Mouse (Mus musculus): Measurements from ENCODE around the gene U2af1l4. TPM values are rescaled to one million over a fixed set of nuclear protein-coding genes. Genes with fewer than 3 reads are reported as not detected.

U2af1l4 gene
- polyA plus RNA-seq, 1 experiment from 2014 or later = 82.4 TPM

DNA sequence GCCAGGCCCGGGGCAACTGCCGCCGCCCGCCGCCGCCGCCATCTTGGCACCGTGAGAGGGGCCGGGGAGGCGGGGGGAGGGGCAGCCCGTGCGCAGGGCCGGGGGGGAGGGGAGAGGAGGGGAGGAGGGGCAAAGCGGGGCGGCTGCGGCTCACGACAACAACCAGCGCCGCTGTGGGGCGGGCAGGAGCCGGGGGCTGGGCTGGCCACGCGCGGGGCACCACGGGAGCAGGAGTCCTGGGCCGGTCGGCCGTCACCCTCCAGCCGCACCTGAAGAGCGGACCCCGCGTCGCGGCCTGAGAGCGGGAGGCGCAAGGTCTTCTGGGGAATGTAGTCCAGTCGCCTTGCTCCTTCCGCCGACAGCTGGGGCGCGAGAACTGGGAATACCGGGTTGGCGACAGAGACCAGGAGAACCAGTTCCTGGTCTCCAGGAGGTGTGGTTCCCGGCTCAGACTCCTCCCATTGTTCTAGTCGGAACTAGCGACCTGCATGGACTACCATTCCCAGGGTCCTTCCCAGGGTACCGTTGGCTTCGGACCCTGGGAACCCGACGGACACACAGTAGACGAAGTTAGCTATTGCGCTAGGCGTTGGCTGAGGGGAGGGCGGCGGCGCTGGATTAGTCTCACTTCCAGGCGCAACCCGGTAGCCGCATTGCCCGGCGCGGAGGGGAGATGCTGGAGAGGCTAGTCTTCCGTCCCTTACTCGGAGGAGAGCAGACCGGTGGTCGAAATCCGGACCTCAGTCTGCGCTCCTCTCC lies 25.8 kb downstream of the U2af1l4 start, which contains the start of gene Kmt2b:
Gene Kmt2b (minus strand): TSS at position 51 of the 759 bp plus-strand sequence.
- no peaks in the 10 kb centered on the region for H3K9me3 ChIP-seq (replicated peaks)
- under 1% methylated on average over 54 of the region's 68 CpGs for WGBS
- peak; percentile 96 for ATAC-seq (ENCODE audit: insufficient number of reproducible peaks, low FRiP score)

DNA sequence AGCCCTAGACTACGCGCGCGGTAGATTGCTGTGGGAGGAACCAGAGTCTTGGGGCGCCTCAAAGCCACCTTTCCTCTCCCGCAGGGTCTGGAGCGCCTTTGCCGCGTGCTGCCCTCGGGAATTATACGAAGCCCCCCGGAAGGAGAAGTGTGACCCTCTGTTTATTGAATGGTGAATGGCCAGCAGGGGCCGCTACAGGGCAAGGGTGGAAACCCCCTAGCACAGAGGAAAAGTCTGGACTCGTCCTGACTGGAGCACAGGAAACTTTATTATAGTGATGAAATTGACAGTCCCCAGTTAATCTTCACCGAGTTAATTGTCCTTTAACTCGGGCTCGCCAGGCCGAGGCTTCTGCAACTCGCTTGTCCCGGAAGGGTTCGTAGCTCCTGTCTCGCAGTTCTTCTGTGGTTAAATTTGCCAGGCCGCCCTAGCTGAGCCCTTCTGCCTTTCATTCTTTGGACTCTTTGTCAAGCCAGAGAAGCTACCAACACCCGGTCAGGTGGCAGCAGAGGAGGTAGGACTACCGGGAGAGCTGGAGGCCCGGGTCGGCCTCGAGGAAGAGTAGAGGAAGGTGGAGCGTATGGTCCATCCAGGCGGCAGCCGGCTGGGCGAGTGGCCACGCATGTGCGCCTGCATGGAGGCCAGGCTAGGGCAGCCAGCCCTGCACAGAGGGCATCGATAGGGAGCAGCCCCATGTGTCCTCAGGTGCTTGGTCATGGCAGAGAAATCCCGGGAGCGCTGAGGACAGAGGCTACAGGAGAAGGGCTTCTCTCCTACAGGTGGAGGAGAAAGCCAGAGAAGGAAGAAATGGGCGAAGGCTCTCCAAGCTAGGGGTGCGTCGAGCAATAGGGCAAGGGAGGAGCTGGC lies 26.6 kb downstream of the U2af1l4 start:
- ATAC-seq (ENCODE audit: insufficient number of reproducible peaks, low FRiP score) = peak; percentile 63
- peak overlapping the region; percentile 93 for H3K4me2 ChIP-seq
- H3K36me3 ChIP-seq = peaks cover 25% of the 10 kb centered on the region
- peak overlapping the region; percentile 92 for H3K9ac ChIP-seq
- H3K4me1 ChIP-seq (replicated peaks) = peaks cover 16% of the 10 kb centered on the region
- peak overlapping the region; percentile 89 for H3K27ac ChIP-seq (ENCODE audit: poor library complexity, severe bottlenecking)
- no peaks in the 10 kb centered on the region for H3K9me3 ChIP-seq (replicated peaks)
- WGBS = 29% methylated on average over 40 of the region's 40 CpGs
- H3K4me3 ChIP-seq = peak overlapping the region; percentile 82
- 0 out of 2 replicates have a peak, but pooled peaks cover 11% of the 10 kb centered on the region for H3K27me3 ChIP-seq (replicated peaks)

More for the DNA sequence above, 25.8 kb downstream of the U2af1l4 start, which contains the start of gene Kmt2b:
- Histone ChIP-seq H3K27me3 (replicated peaks) (0 out of 2 replicates have a peak, but pooled peaks cover 4% of the 10 kb centered on the region), H3K4me2 (peak within 1 kb of the TSS; percentile 93), H3K9ac (peak within 1 kb of the TSS; percentile 92), H3K36me3 (peaks cover 33% of the 10 kb centered on the region), H3K4me1 (replicated peaks) (peaks cover 16% of the 10 kb centered on the region), H3K27ac (ENCODE audit: poor library complexity, severe bottlenecking) (peak within 1 kb of the TSS; percentile 89), H3K4me3 (peak within 1 kb of the TSS; percentile 82)

DNA sequence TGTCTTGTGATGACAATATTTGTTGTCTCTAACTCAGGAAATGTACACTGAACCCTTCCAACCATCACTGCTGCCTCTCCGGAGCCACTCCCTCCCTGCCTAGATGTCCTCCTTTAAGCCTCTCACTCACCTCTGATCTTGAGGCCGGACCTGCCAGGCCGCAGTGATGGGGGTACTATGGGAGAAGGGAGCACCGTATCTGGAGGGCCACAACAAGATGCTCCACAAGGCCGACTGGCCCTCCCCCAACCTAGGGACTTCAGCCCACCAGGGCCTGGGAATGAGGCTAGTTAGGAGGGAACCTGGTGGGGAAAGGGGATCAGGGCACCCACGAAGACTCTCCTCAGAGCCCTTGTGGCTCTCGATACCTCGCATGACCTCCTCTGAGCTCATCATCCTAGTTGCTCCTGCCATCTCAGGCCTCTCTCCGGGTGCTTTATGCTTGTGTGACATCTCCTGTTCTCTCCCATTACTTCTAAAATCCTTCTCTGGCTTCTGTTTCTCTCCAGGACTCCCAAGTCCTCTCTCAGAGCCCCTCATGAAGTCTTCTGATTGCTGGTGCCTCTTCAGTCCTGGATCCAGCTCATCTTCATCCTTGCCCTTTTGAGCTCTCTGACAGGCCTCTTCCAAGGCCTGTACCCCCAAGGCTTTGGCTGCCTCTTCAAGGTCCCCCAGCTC lies 28.0 kb downstream of the U2af1l4 start:
- Histone ChIP-seq H3K27me3 (replicated peaks) (0 out of 2 replicates have a peak, but pooled peaks cover 17% of the 10 kb centered on the region), H3K4me2 (no peak overlapping the region), H3K4me1 (replicated peaks) (peaks cover 16% of the 10 kb centered on the region), H3K9me3 (replicated peaks) (no peaks in the 10 kb centered on the region), H3K36me3 (peaks cover 11% of the 10 kb centered on the region), H3K9ac (no peak overlapping the region), H3K27ac (ENCODE audit: poor library complexity, severe bottlenecking) (no peak overlapping the region), H3K4me3 (no peak overlapping the region)
- no peak for ATAC-seq (ENCODE audit: insufficient number of reproducible peaks, low FRiP score)
- WGBS = 78% methylated on average over 9 of the region's 9 CpGs

DNA sequence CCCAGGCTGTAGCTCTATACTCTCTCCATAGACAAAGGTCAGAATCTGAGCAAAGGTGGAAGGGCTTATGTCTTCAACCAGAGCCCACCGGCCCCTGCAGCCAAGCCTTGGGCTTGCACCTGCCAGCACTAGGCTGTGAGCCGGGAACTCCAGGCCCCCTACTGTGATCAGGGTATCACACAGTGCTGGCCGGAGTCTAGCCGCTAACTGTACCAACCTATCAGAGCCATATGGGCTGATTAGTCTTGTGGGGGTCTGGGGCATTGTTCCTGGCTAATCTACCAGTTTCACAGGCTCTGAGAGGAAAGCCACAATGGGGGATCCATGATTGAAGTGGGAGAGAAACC lies 28.5 kb downstream of the U2af1l4 start:
- Histone ChIP-seq H3K4me2 (no peak overlapping the region), H3K4me3 (no peak overlapping the region), H3K9me3 (replicated peaks) (no peaks in the 10 kb centered on the region), H3K9ac (no peak overlapping the region), H3K36me3 (peaks cover 5% of the 10 kb centered on the region), H3K27me3 (replicated peaks) (0 out of 2 replicates have a peak, but pooled peaks cover 17% of the 10 kb centered on the region), H3K4me1 (replicated peaks) (peaks cover 15% of the 10 kb centered on the region), H3K27ac (ENCODE audit: poor library complexity, severe bottlenecking) (no peak overlapping the region)
- 39% methylated on average over 4 of the region's 4 CpGs for WGBS
- no peak for ATAC-seq (ENCODE audit: insufficient number of reproducible peaks, low FRiP score)

DNA sequence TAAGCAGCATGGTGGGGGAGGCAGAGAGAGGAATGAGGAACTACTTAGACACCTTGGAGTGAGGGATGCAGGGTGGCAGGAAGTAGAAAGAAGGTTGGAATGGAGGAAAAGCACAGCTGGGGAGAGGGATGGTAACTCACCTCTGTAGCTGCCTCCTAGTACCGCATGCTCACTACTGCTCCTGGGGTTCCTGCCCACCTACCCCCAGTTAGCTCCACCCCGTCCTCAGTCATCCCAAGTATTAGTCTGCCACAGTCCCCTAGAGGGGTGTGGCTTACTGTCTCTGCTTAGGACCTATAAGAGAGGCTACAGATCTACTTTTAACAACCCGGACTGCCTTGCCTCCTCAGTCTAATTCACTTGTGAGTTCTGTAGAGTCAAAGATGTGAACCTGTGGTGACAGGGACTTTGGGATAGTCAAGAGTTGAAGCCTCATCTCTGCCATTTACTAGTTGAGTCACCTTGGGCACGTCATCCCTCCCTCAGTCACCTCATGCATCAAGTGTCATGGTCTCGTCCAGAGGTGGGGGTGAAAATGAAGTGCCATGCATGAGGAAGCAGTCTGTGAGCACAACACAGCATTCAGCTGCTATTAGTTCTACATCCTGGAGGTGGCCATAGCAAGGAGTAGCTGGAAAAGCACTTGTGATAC lies 29.8 kb downstream of the U2af1l4 start:
- no peak overlapping the region for H3K4me2 ChIP-seq
- H3K9ac ChIP-seq = no peak overlapping the region
- 0 out of 2 replicates have a peak, but pooled peaks cover 17% of the 10 kb centered on the region for H3K27me3 ChIP-seq (replicated peaks)
- peaks cover 5% of the 10 kb centered on the region; the same call in 1 of the 2 replicates for H3K4me1 ChIP-seq (replicated peaks)
- H3K9me3 ChIP-seq (replicated peaks) = no peaks in the 10 kb centered on the region
- no peak for ATAC-seq (ENCODE audit: insufficient number of reproducible peaks, low FRiP score)
- H3K36me3 ChIP-seq = no peaks in the 10 kb centered on the region
- H3K27ac ChIP-seq (ENCODE audit: poor library complexity, severe bottlenecking) = no peak overlapping the region
- 37% methylated on average over 5 of the region's 5 CpGs for WGBS
- no peak overlapping the region for H3K4me3 ChIP-seq

DNA sequence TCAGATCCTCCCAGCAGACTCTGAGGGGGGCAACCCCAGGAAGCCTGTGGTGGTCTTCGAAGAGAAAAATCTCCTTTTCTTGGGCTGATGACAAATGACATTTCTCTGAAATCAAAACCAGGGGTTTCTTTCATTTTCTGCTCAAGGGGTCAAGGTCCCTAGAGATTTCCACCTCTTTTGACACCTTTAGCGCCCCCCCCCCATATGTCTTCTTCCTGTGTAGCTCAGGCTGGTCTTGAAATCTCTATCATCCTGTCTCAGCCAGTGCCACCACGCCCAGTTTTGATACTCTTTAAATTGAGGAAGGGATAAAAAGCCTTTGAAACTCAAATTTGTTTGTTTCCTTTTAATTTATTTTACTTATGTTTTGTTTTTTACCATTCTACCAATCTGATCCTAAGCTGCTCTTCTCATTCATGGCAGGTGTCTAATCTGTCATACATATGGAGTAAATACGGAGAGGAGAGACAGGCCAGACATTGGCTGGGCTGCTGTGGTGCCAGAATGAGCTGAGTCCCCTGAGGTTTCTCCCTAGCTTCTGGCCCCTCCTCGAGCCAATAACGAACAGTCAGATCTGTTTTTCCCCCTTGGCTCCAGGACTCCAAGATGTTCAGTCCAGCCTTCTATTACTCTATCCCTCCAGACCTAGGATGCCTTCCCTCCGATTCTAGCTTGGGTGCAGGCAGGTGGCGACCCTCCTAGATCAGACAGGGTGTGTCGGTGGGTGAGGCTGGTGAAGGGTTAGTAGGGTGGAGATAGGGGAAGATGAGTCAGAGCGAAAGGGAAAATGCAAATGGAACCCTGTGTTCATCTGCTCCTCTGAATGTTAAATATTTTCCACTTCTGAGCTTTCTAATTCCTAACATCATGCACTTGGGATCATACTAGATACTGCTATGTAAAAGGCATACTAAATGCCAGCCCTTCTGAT lies 30.7 kb downstream of the U2af1l4 start:
- H3K9ac ChIP-seq = no peak overlapping the region
- H3K9me3 ChIP-seq (replicated peaks) = no peaks in the 10 kb centered on the region
- 58% methylated on average over 10 of the region's 10 CpGs for WGBS
- H3K36me3 ChIP-seq = no peaks in the 10 kb centered on the region
- H3K4me3 ChIP-seq = no peak overlapping the region
- H3K27me3 ChIP-seq (replicated peaks) = 0 out of 2 replicates have a peak, but pooled peaks cover 17% of the 10 kb centered on the region
- peaks cover 5% of the 10 kb centered on the region; the same call in 1 of the 2 replicates for H3K4me1 ChIP-seq (replicated peaks)
- H3K4me2 ChIP-seq = no peak overlapping the region
- H3K27ac ChIP-seq (ENCODE audit: poor library complexity, severe bottlenecking) = no peak overlapping the region
- no peak for ATAC-seq (ENCODE audit: insufficient number of reproducible peaks, low FRiP score)

DNA sequence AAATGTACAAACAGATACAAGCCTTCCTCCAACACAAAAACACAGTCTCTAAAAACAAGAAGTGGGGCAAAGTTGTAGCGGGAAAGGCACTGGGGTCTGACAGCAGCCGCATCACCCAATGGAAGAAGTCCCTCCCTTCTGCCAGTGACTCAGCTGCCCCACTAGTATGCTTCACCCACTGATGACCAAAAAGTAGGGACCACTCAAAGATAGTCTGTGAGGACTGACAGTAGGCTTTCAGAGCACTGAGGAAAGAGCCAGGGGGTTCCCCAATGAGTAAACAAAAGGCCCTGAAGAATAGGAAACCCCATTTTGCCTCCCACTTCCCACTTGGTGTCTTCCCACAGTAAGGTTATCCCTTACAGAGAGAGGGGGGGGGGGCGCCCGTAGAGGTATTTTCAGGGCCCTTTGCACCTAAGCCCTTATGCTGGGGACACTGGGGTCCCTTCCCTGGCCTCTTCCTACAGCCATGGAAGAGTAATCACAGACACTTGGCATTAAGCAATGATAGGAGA lies 31.5 kb downstream of the U2af1l4 start:
- no peaks in the 10 kb centered on the region for H3K9me3 ChIP-seq (replicated peaks)
- no peak overlapping the region for H3K4me3 ChIP-seq
- H3K27ac ChIP-seq (ENCODE audit: poor library complexity, severe bottlenecking) = no peak overlapping the region
- 0 out of 2 replicates have a peak, but pooled peaks cover 17% of the 10 kb centered on the region for H3K27me3 ChIP-seq (replicated peaks)
- H3K4me2 ChIP-seq = no peak overlapping the region
- H3K36me3 ChIP-seq = no peaks in the 10 kb centered on the region
- no peak for ATAC-seq (ENCODE audit: insufficient number of reproducible peaks, low FRiP score)
- peaks cover 7% of the 10 kb centered on the region for H3K4me1 ChIP-seq (replicated peaks)
- 59% methylated on average over 4 of the region's 4 CpGs for WGBS
- no peak overlapping the region for H3K9ac ChIP-seq

DNA sequence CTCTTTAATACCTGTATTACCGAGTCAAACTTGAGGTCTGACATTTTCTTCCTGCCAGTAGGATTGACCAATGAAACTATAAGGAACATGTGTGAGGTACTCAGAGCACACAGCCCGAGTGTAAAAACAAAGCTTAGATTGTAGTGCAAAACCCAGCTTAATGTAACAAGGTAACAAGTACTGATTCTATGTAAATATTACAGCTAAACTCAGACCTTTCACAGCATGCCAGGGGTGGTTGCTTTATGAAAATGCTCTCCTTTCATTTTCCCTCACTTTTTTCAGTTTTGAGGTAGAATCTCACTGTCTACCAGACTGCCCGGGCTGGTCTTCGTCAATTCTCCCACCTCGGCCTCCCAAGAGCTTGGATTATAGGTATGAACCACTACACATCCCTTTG lies 33.0 kb downstream of the U2af1l4 start:
- no peak overlapping the region for H3K9ac ChIP-seq
- WGBS = 73% methylated on average over 5 of the region's 5 CpGs
- no peak overlapping the region for H3K4me2 ChIP-seq
- ATAC-seq (ENCODE audit: insufficient number of reproducible peaks, low FRiP score) = no peak
- no peak overlapping the region for H3K27ac ChIP-seq (ENCODE audit: poor library complexity, severe bottlenecking)
- no peak overlapping the region for H3K4me3 ChIP-seq
- peaks cover 9% of the 10 kb centered on the region; the same call in 1 of the 2 replicates for H3K4me1 ChIP-seq (replicated peaks)
- H3K9me3 ChIP-seq (replicated peaks) = no peaks in the 10 kb centered on the region
- H3K36me3 ChIP-seq = no peaks in the 10 kb centered on the region
- H3K27me3 ChIP-seq (replicated peaks) = 0 out of 2 replicates have a peak, but pooled peaks cover 13% of the 10 kb centered on the region

DNA sequence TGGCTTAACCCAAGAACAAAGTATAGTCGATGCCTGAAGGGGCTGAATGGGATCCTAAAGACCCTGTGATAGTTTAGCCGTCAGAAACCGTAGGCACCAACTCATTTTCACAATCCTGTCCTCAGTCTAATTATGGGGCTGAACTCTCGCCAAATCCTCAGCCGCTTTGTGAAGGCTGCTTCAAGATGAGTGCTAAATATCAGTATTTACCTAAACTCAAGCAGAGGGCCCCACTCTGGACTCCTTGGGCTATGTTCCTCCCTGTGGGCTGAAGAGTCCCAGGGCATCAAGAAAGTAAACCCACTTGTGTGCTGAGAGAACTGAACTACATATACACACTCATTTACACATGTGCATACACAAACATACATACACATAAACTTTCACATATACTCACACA lies 33.7 kb downstream of the U2af1l4 start:
- H3K9me3 ChIP-seq (replicated peaks) = no peaks in the 10 kb centered on the region
- WGBS = 69% methylated on average over 5 of the region's 5 CpGs
- H3K36me3 ChIP-seq = no peaks in the 10 kb centered on the region
- H3K4me1 ChIP-seq (replicated peaks) = peaks cover 9% of the 10 kb centered on the region; the same call in 1 of the 2 replicates
- H3K9ac ChIP-seq = no peak overlapping the region
- ATAC-seq (ENCODE audit: insufficient number of reproducible peaks, low FRiP score) = no peak
- 0 out of 2 replicates have a peak, but pooled peaks cover 13% of the 10 kb centered on the region for H3K27me3 ChIP-seq (replicated peaks)
- H3K4me3 ChIP-seq = no peak overlapping the region
- H3K4me2 ChIP-seq = no peak overlapping the region
- H3K27ac ChIP-seq (ENCODE audit: poor library complexity, severe bottlenecking) = no peak overlapping the region

All from heart, embryonic 12.5 days (tissue).